ENCODE assay signal across 7 mouse cellular contexts in the genomic region with DNA sequence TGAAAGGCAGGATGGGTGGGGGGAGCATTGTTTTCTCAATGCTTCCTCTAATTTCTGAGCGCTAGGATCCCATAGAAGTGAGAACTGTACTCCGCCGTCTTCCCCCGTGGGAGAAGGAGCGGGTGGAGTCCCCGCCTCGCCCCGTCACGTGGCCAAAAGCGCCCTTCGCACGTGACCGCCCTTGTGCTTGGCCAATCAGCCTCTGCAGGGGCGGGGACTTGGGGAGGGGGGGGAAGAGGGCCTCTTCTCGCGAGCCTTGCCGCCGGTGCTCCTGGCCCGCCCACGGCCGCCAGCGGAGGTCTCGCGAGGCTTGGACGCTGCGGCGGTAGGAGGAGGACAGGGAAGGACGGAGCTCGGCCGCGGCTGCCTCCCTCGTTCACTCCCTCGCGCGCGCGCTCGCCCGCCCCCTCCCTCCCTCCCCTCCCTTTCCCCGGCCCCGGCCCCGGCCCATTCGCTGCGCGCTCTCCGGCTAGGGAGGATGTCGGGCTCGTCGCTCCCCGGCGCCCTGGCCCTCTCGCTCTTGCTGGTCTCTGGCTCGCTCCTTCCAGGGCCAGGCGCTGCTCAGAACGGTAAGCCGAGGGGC. TPM values are rescaled to one million over a fixed set of nuclear protein-coding genes. Genes with fewer than 3 reads are reported as not detected.
DNase-seq lines count a peak whose midpoint lies in the region; ATAC-seq and TF ChIP-seq lines count a peak whose summit lies in the region.

A gene (plus strand): TSS at position 283 of the 583 bp plus-strand sequence.

- peak within 1 kb of the TSS; percentile 98 for H3K9ac ChIP-seq in intestine, postnatal 0 days (ENCODE audit: low read depth, low read length)
- peak within 1 kb of the TSS; percentile 98 for H3K9ac ChIP-seq in midbrain, embryonic 12.5 days (replicated peaks)

- H3K36me3 ChIP-seq in embryonic facial prominence, embryonic 10.5 days (replicated peaks): no peaks in the 10 kb centered on the region
- no peaks in the 10 kb centered on the region for H3K36me3 ChIP-seq in intestine, postnatal 0 days (ENCODE audit: control insufficient read depth, insufficient read depth)
- no peaks in the 10 kb centered on the region for H3K36me3 ChIP-seq in midbrain, embryonic 12.5 days
- no peaks in the 10 kb centered on the region for H3K36me3 ChIP-seq in small intestine, adult 2 months (ENCODE audit: control insufficient read depth, insufficient read depth, low read length)

- H3K4me2 ChIP-seq in intestine, postnatal 0 days (replicated peaks; ENCODE audit: low read depth): peak within 1 kb of the TSS; percentile 83
- peak within 1 kb of the TSS; percentile 74 for H3K4me2 ChIP-seq in midbrain, embryonic 12.5 days (replicated peaks)

- 2% methylated on average over 49 of the region's 56 CpGs for WGBS in embryonic facial prominence, embryonic 10.5 days
- under 1% methylated on average over 52 of the region's 56 CpGs for WGBS in intestine, postnatal 0 days
- WGBS in midbrain, embryonic 12.5 days: 0% methylated on average over 53 of the region's 56 CpGs
- under 1% methylated on average over 41 of the region's 56 CpGs for whole genome bisulfite sequencing in small intestine, adult 2 months

- peak within 1 kb of the TSS; percentile 97 for H3K4me3 ChIP-seq in embryonic facial prominence, embryonic 10.5 days
- peak within 1 kb of the TSS; percentile 90 for H3K4me3 ChIP-seq in intestine, postnatal 0 days (ENCODE audit: low read depth, low read length)
- peak within 1 kb of the TSS; percentile 89 for H3K4me3 ChIP-seq in midbrain, embryonic 12.5 days
- H3K4me3 ChIP-seq in small intestine, adult 2 months (ENCODE audit: low read depth, low read length): peak within 1 kb of the TSS; percentile 85

- TF ChIP-seq CTCF in intestine, postnatal 0 days (IDR thresholded peaks at IDR 0.05; ENCODE audit: low read depth): no peak
- TF ChIP-seq CTCF in small intestine, adult 2 months (IDR thresholded peaks at IDR 0.05; ENCODE audit: extremely low read depth, insufficient read length, insufficient replicate concordance, low read depth, low read length): no peak

- peak; percentile 98 for DNase-seq in adrenal gland, postnatal 10 days
- peak; percentile 99 for DNase-seq in embryonic facial prominence, embryonic 10.5 days (ENCODE audit: low spot score)
- DNase-seq in gonadal fat pad, adult 2 months (ENCODE audit: low read depth): peak; percentile 56
- DNase-seq in left cerebral cortex, postnatal 4 days: peak; percentile 99

- intact Hi-C loops in left cerebral cortex, postnatal 4 days (cut with DNase I): loop anchor here (5.0 kb wide), 1 partner anchor 70 kb away; no protein-coding TSS in a partner anchor

- TF ChIP-seq POLR2A in small intestine, adult 2 months (IDR thresholded peaks at IDR 0.05; ENCODE audit: low read depth, low read length): peak; percentile 85; the same call in 1 of the 2 replicates

- H3K27me3 ChIP-seq in embryonic facial prominence, embryonic 10.5 days (replicated peaks; ENCODE audit: low read depth, poor library complexity, severe bottlenecking): no peaks in the 10 kb centered on the region
- no peaks in the 10 kb centered on the region for H3K27me3 ChIP-seq in intestine, postnatal 0 days (replicated peaks; ENCODE audit: control insufficient read depth, insufficient read depth, low read length)
- no peaks in the 10 kb centered on the region for H3K27me3 ChIP-seq in midbrain, embryonic 12.5 days
- no peaks in the 10 kb centered on the region for H3K27me3 ChIP-seq in small intestine, adult 2 months (ENCODE audit: control insufficient read depth, insufficient read depth, low read length)

- H3K4me1 ChIP-seq in embryonic facial prominence, embryonic 10.5 days: peaks cover 23% of the 10 kb centered on the region
- 0 out of 2 replicates have a peak, but pooled peaks cover 5% of the 10 kb centered on the region for H3K4me1 ChIP-seq in intestine, postnatal 0 days (replicated peaks; ENCODE audit: control insufficient read depth, insufficient read depth, low read length)
- H3K4me1 ChIP-seq in midbrain, embryonic 12.5 days: peaks cover 14% of the 10 kb centered on the region
- H3K4me1 ChIP-seq in small intestine, adult 2 months (ENCODE audit: control insufficient read depth, insufficient read depth, insufficient read length, low read length): no peaks in the 10 kb centered on the region

- H3K9me3 ChIP-seq in embryonic facial prominence, embryonic 10.5 days: no peaks in the 10 kb centered on the region
- no peaks in the 10 kb centered on the region for H3K9me3 ChIP-seq in intestine, postnatal 0 days (ENCODE audit: control insufficient read depth)
- no peaks in the 10 kb centered on the region for H3K9me3 ChIP-seq in midbrain, embryonic 12.5 days

- H3K27ac ChIP-seq in embryonic facial prominence, embryonic 10.5 days (replicated peaks): peak within 1 kb of the TSS; percentile 96
- peak within 1 kb of the TSS; percentile 96 for H3K27ac ChIP-seq in intestine, postnatal 0 days (ENCODE audit: low read depth, low read length)
- H3K27ac ChIP-seq in midbrain, embryonic 12.5 days (replicated peaks): peak within 1 kb of the TSS; percentile 98
- H3K27ac ChIP-seq in small intestine, adult 2 months (ENCODE audit: insufficient read depth, low read depth, low read length): peak within 1 kb of the TSS; percentile 84

- peak; percentile 99 for ATAC-seq in intestine, postnatal 0 days
- ATAC-seq in midbrain, embryonic 12.5 days (ENCODE audit: low FRiP score, low read depth): peak; percentile 98

RNA-seq across cellular contexts. Expression of the gene that starts here (rescaled TPM):
- 100 to 1,000 TPM; 172 to 178 TPM for total RNA-seq in adrenal gland, postnatal 10 days (2021)
- polyA plus RNA-seq in embryonic facial prominence, embryonic 10.5 days (2016; fragmentation: Nextera tagmentation; extraction: Ambion mirVana): 51.3 and 53.5 TPM in 2 replicates
- 499 and 524 TPM in 2 replicates for polyA plus RNA-seq in gonadal fat pad, adult 2 months (2012; rRNA removed)
- 145 and 153 TPM in 2 replicates for polyA plus RNA-seq in intestine, postnatal 0 days (2015; fragmentation: Nextera tagmentation; extraction: Ambion mirVana)
- 100 to 1,000 TPM; 403 to 462 TPM for total RNA-seq in left cerebral cortex, postnatal 4 days (2021)
- polyA plus RNA-seq in midbrain, embryonic 12.5 days (2016; fragmentation: Nextera tagmentation; extraction: Ambion mirVana): 68.6 and 75.0 TPM in 2 replicates
- 166 and 317 TPM in 2 replicates for polyA plus RNA-seq in small intestine, adult 2 months (2012; rRNA removed)

Comparison
In these comparisons a context has a peak if more than half of its experiments do, and no peak if none do; other contexts are left out.
1. Peak in every context shown above with its lines: DNase-seq, ATAC-seq, H3K4me3 ChIP-seq and H3K27ac ChIP-seq.